Mouse (Mus musculus) liver, adult 2 months (tissue): ENCODE measurements around the gene Actr8.

Experiments used
- CTCF ChIP-seq: fragments of 200-500 bp; IDR thresholded peaks from 2 replicates; pipeline ENCODE4 v1.5.1; 2011; ENCODE audit warnings: low read depth, low read length, control low read depth
- POLR2A ChIP-seq: fragments of 200-500 bp; IDR thresholded peaks from 2 replicates; pipeline ENCODE4 v1.6.1; 2011; ENCODE audit warnings: low read length, control low read depth; ENCODE audit not compliant: insufficient read depth; ENCODE audit errors: extremely low read depth

DNA sequence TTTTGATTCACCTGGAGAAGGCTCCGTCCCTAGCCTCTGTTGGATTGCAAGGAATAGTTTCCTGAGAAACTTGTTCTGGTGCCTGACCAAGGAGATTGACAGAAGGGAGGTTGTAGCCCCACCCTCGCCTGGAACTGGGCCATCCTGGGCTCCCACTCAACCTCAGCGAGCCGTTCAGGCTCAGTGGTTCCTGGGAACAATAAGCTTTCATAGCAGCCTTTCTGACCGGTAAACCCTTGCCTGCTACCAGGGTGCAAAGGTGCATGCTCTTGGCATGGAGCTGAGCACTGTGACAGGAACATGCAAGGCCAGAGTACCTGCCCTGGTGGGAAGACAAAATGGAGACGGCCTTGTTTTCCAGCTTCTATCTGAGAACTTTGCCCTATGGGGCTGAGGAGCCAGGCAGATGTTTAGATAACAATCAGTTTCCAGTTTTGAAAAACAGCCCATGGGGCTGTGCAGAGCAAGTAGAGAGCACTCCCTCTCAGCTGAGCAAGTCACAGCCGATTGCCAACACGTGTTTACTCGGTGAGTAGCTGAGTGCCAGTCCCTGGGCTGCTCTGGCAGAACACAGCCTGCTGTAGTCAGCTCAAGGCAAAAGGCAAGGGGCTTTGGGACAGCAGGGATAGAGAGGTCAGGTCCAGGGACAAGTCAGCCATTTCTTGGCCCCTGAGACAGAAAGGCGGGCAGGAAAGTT is 31.9 kb downstream of the Actr8 start:
- TF ChIP-seq CTCF (no peak), POLR2A (0 out of 2 replicates have a peak, but pooled peaks have one; percentile 48)
